Mouse (Mus musculus): ENCODE data around the gene 2900026A02Rik.

DNA sequence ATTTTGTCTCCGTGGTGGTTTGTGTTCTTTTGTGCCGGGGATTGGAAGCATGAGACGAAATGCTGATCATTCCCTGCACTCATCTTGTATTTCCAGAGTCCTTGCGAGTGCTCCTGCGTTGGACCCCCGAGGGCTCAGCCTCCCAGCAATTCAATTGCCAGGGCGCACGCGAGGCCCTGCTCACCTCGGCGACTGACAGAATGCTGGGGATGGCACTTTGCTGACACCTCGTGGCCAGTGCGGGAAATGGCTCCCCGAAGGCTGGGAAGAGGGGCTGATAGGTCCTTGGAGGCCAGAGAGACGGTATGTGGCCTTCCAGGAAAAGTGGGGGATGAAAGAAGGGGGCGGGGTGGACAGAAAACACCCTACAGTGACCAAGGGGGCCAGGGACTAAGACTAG lies 166.7 kb downstream of the 2900026A02Rik start:
- TF ChIP-seq POLR2A (IDR thresholded peaks at IDR 0.05; ENCODE audit: borderline replicate concordance, extremely low read depth, insufficient read depth, insufficient read length, poor library complexity, severe bottlenecking) (no peak), CTCF (IDR thresholded peaks at IDR 0.05; ENCODE audit: borderline replicate concordance, extremely low read depth, insufficient read depth, insufficient read length) (peak; percentile 100)

Measured in brain, embryonic 14.5 days (tissue).